Mouse (Mus musculus) lung, postnatal 0 days (tissue): ENCODE measurements around the gene Krtap5-2.

Source experiments
- CTCF ChIP-seq: IDR thresholded peaks from 2 replicates; pipeline ENCODE4 v1.5.1; 2016; ENCODE audit warnings: antibody characterized with exemption, mild to moderate bottlenecking
- EP300 ChIP-seq: IDR thresholded peaks from 2 replicates; pipeline ENCODE4 v1.6.1; 2016; ENCODE audit warnings: antibody characterized with exemption, mild to moderate bottlenecking, control low read depth

DNA sequence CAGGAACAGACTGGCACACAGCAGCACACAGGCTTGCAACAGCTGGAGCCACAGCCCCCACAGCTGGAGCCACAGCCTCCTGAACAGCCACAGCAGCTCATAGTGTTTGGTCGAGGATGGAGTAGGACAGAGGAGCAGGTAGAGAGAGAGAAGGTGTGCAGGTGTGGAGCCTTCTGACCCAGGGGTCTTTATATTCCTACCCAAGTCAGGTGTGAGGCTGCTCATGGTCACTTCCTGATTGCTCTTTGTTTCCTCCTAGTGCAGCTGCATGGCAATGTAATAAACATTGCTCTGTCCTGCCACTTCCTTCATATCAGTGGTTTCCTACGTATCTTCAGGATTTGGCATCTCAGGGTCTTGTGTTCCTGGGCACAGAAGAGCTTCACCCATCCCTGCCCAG lies 14.5 kb upstream of the Krtap5-2 start, which contains the start of gene Gm10153:
- TF ChIP-seq CTCF (no peak), EP300 (no peak)
